Mouse (Mus musculus) E14TG2a.4 (cell line): ENCODE measurements at regions not wholly inside any gene's neighbourhood (a gene's known extent, or its start where the extent isn't known, plus 50 kb on each side); places are given as distances from the start of the nearest gene placed in this dataset.

ENCODE experiments used
- CTCF ChIP-seq: conservative IDR thresholded peaks from 2 replicates; pipeline ENCODE4 v1.5.1; 2014; ENCODE audit warnings: low read length
- NANOG ChIP-seq: IDR thresholded peaks from 2 replicates; pipeline ENCODE4 v1.6.1; 2014; ENCODE audit warnings: borderline replicate concordance, low read length, mixed read lengths
- POU5F1 ChIP-seq: IDR thresholded peaks from 2 replicates; pipeline ENCODE4 v1.6.1; 2014; ENCODE audit warnings: low read length, borderline replicate concordance

DNA sequence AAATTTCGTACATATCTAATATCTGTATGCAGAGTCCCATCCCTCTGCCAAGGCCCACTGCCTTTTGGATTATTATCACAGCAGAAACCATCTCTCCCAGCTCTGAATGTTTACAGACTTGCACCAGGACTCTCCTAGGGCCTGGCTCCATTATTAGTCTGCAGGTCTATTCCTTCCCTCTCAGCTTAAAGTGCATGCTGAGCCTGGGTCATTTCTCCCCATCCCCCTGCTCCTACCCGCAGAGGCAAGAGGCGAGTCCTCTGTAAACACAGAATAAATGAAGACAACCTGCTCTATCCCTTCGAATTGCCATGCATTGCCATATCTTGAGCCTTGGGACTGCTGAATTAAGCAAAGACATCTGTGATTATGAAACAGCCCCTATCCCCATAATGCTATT is 362.6 kb upstream of the Cdh11 start:
- TF ChIP-seq NANOG = no peak
- TF ChIP-seq CTCF = no peak
- TF ChIP-seq POU5F1 = no peak
